Mouse (Mus musculus) effector memory CD4-positive, alpha-beta T cell, adult 7 months (primary cell): ENCODE results near the gene Caly. TPM values are rescaled to one million over a fixed set of nuclear protein-coding genes. Genes with fewer than 3 reads are reported as not detected.

Experiments
- polyA plus RNA-seq: library from polyadenylated mRNA; unstranded; fragments of 100-300 nt; shearing (Covaris generic); gene quantifications from one replicate; pipeline ENCODE4 v1.2.1, GENCODE M21; 2017

The Caly gene
- not detected for polyA plus RNA-seq

DNA sequence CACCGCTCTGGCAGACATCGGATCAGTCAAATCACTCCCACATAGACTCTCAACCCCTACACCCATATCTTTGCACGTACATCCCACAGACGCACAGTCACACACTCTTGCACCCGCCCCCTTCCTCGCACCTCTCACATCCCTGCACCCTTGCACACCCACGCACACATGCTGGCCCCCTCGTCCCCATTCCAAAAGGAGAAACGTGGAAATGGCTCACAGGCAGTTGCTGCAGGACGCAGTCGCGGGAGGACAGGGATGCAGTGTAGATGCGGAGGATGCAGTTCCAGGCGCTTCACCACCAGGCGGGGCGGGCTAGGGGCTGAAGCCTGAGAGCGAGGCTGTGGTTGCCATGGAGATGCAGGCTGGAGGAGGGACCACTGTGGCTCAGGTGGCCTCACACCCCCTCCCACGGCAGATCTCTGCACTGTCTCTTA, at the start of gene Caly:
Gene Caly (minus strand): TSS at position 307 of the 437 bp plus-strand sequence.

GRCm38 (mm10) chr7:140116329-140117054, 34.1 kb upstream of the Caly start, which contains the start of gene Echs1:
Gene Echs1 (minus strand): TSS chr7:140116476.

GRCm38 (mm10) chr7:140115583-140116328, 33.4 kb upstream of the Caly start, which contains the start of gene Paox:
Gene Paox (plus strand): TSS chr7:140115799.

GRCm38 (mm10) chr7:140101993-140102860, 19.9 kb upstream of the Caly start, which contains the start of gene Fuom:
Gene Fuom (minus strand): TSS chr7:140102441.

DNA sequence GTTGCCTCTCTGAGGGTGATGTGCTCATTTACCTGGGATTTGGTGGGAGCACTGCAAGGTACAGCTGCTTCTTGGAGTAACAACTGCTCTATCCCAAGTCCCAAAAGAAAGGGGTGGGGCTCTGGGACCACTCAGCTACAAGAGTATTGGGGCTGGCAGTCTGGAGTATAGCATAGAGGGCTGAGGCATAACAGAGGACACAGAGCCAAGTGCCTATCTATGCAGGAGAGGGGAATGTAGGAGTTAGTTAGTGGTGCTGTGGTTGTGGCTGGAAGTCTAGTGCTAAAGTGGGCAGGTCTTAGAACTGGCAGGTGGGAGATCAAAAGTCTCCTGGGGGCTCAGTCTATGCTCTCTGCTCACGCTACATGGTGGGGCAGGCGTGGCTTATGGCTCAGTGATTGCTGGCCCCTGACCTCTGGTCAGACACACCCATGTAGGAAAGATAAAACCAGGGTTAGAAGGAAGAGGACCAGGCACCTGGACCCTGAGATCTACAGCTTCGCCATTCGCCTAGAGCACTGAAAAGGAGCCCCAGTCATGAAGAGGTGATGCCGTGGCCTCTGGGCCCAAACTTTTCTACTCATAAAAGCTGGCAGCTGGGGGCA, 10.7 kb upstream of the Caly start, which contains the start of gene Prap1:
Gene Prap1 (plus strand): TSS at position 472 of the 605 bp plus-strand sequence.

GRCm38 (mm10) chr7:140048361-140049114, 33.8 kb downstream of the Caly start, which contains the start of gene Msx3:
Gene Msx3 (minus strand): TSS chr7:140049089.

DNA sequence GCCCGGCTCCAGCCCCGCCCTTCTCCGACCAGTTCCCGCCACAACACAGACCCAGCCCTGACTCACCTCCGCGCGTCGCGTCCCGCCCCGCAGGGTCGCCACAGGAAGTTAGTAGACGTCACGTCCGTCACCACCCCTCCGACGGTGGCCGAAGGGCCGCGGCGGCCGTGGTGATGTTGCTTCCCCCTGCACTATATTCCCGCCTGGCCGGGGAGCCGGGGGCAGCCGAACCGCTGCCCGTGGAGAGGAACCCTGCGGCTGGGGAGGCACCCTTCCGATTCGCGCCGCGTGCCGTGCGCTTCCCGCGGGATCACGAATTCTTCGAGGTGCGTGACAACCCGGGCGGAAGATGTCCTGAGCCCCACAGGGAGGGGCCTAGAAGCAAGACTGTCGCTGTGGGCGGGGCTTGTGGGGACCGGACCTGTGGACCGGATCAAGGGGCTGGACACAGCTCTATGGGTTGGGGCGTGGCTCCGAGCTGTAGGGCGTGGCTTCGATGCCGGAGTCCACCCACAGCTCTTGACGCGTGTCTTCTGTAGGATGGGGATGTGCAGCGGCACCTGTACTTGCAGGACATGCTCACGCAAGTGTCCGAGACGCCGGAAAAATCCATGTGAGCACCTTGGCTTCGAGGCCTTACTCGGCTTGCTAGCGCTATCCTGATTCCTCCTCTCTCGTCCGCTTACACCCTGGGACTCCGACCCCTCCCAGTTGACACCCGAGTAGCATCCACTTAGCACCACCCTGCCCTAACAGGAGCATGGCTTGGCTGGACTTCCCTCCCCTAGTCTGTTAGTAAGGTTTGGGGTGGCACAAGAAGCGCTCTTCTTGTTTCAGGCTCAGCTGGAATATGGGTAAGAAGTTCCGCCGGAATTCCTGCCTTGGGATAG, 45.8 kb downstream of the Caly start, which contains the start of the genes Zfp511 and Tubgcp2:
Gene Zfp511 (plus strand): TSS at position 111 of the 890 bp plus-strand sequence.
Gene Tubgcp2 (minus strand): TSS at position 389 of the 890 bp plus-strand sequence.

Other genes starting within 250 kb of the Caly start
- not detected for gene Adgra1, start 248.4 kb downstream of the Caly start, polyA plus RNA-seq
- gene Kndc1, start 187.9 kb downstream of the Caly start, polyA plus RNA-seq, result 0.23 TPM
- gene Utf1, start 138.8 kb downstream of the Caly start, polyA plus RNA-seq, result 21.0 TPM
- 1.9 TPM for gene 6430531B16Rik, start 103.8 kb downstream of the Caly start, polyA plus RNA-seq
- gene Adam8, start 90.0 kb downstream of the Caly start, polyA plus RNA-seq, result 22.3 TPM
- gene Zfp511, start 46.2 kb downstream of the Caly start, polyA plus RNA-seq, result 62.9 TPM
- gene Tubgcp2, start 45.9 kb downstream of the Caly start, polyA plus RNA-seq, result 34.1 TPM
- not detected for gene Msx3, start 33.5 kb downstream of the Caly start, polyA plus RNA-seq
- gene Prap1, start 10.8 kb upstream of the Caly start, polyA plus RNA-seq, result not detected
- 6.1 TPM for gene Fuom, start 19.9 kb upstream of the Caly start, polyA plus RNA-seq
- gene Paox, start 33.3 kb upstream of the Caly start, polyA plus RNA-seq, result 1.3 TPM
- 28.5 TPM for gene Echs1, start 33.9 kb upstream of the Caly start, polyA plus RNA-seq
- gene Mtg1, start 55.0 kb upstream of the Caly start, polyA plus RNA-seq, result 23.1 TPM
- gene Sprn, start 72.3 kb upstream of the Caly start, polyA plus RNA-seq, result not detected
- gene Olfr522, start 82.2 kb upstream of the Caly start, polyA plus RNA-seq, result 0.13 TPM
- not detected for gene Olfr523, start 90.7 kb upstream of the Caly start, polyA plus RNA-seq
- gene Olfr524, start 123.4 kb upstream of the Caly start, polyA plus RNA-seq, result 1.0 TPM
- gene Cd163l1, start 135.7 kb upstream of the Caly start, polyA plus RNA-seq, result 2.2 TPM
- 18.7 TPM for gene 5830411N06Rik, start 164.7 kb upstream of the Caly start, polyA plus RNA-seq
- gene Olfr525, start 238.3 kb upstream of the Caly start, polyA plus RNA-seq, result 0.32 TPM